Comparison of ENCODE assay signal across 12 mouse cellular contexts in genomic region chr2:166098292-166098933, GRCm38 (mm10). TPM values are rescaled to one million over a fixed set of nuclear protein-coding genes. Genes with fewer than 3 reads are reported as not detected.
DNase-seq lines count a peak whose midpoint lies in the region; ATAC-seq and TF ChIP-seq lines count a peak whose summit lies in the region.
"Had no signal": no experiment of that assay in that cellular context is flagged by ENCODE, and none has a peak within 500 bp of the region (broad histone marks: within the 10 kb centered on the region; RNA-seq: fewer than 3 reads in every experiment).

No protein-coding gene starts in this region.

- H3K4me1 ChIP-seq in heart, embryonic 14.5 days (ENCODE audit: control insufficient read depth in 2 of 2, insufficient read depth in 2 of 2, low read length in 2 of 2): peaks cover 40 to 72% of the 10 kb centered on the region in 2 experiments
- H3K4me1 ChIP-seq in lung, adult 2 months (ENCODE audit: control insufficient read depth, insufficient read depth, low read length): no peaks in the 10 kb centered on the region
- H3K4me1 ChIP-seq in hindbrain, embryonic 11.5 days (replicated peaks; ENCODE audit: control insufficient read depth, insufficient read depth, low read length): no peaks in the 10 kb centered on the region; the same call in 1 of the 2 replicates
- H3K4me1 ChIP-seq in midbrain, embryonic 16.5 days (ENCODE audit: control insufficient read depth, insufficient read depth, low read length): peaks cover 9% of the 10 kb centered on the region

- no peaks in the 10 kb centered on the region for H3K9me3 ChIP-seq in heart, embryonic 14.5 days (ENCODE audit: control insufficient read depth, low read length)
- no peaks in the 10 kb centered on the region for H3K9me3 ChIP-seq in hindbrain, embryonic 11.5 days (ENCODE audit: control insufficient read depth, low read length)
- H3K9me3 ChIP-seq in midbrain, embryonic 16.5 days (replicated peaks; ENCODE audit: control insufficient read depth, low read length, poor library complexity, severe bottlenecking): no peaks in the 10 kb centered on the region
- H3K9me3 ChIP-seq: kidney, embryonic 15.5 days had no signal

- H3K36me3 ChIP-seq in heart, embryonic 14.5 days (ENCODE audit: control insufficient read depth, insufficient read depth, low read length): peaks cover 29% of the 10 kb centered on the region
- no peaks in the 10 kb centered on the region for H3K36me3 ChIP-seq in hindbrain, embryonic 11.5 days (ENCODE audit: control insufficient read depth, insufficient read depth, low read length)
- peaks cover 5% of the 10 kb centered on the region; the same call in 1 of the 2 replicates for H3K36me3 ChIP-seq in midbrain, embryonic 16.5 days (ENCODE audit: control insufficient read depth, insufficient read depth, low read length)

- TF ChIP-seq CTCF in lung, adult 2 months (IDR thresholded peaks at IDR 0.05; ENCODE audit: insufficient read depth, low read length): no peak

- no peak for DNase-seq in heart, adult 8-10 months (ENCODE audit: low spot score)
- peak; percentile 38 for DNase-seq in lung, postnatal 36 days
- DNase-seq in lung, adult 2 months: no peak
- no peak for DNase-seq in hindbrain, embryonic 11.5 days (ENCODE audit: low spot score)
- DNase-seq: cerebellum, postnatal 25 days; thymus, postnatal 4 days had no signal

- H3K27me3 ChIP-seq in heart, embryonic 14.5 days (ENCODE audit: control insufficient read depth, insufficient read depth, low read length): no peaks in the 10 kb centered on the region
- 0 out of 2 replicates have a peak, but pooled peaks cover 2% of the 10 kb centered on the region for H3K27me3 ChIP-seq in hindbrain, embryonic 11.5 days (ENCODE audit: control insufficient read depth, insufficient read depth, low read length)
- no peaks in the 10 kb centered on the region for H3K27me3 ChIP-seq in midbrain, embryonic 16.5 days (ENCODE audit: control insufficient read depth, insufficient read depth, low read depth, low read length)
- H3K27me3 ChIP-seq: kidney, embryonic 15.5 days had no signal

- peak overlapping the region; percentile 2; the same call in 1 of the 2 replicates for H3K9ac ChIP-seq in heart, embryonic 14.5 days (ENCODE audit: low read length)
- no peak overlapping the region for H3K9ac ChIP-seq in hindbrain, embryonic 11.5 days (ENCODE audit: low read depth, low read length)
- H3K9ac ChIP-seq in midbrain, embryonic 16.5 days (ENCODE audit: low read depth, low read length): 0 out of 2 replicates have a peak overlapping the region, but pooled peaks have one; percentile 16
- H3K9ac ChIP-seq: kidney, embryonic 15.5 days; liver, embryonic 14.5 days had no signal

- H3K27ac ChIP-seq in heart, embryonic 14.5 days (replicated peaks in 1 of 2; ENCODE audit: control insufficient read depth in 1 of 2, insufficient read depth in 1 of 2, low read depth in 2 of 2, low read length in 2 of 2): peak overlapping the region; percentile 1 to 30
- H3K27ac ChIP-seq in hindbrain, embryonic 11.5 days (ENCODE audit: low read depth, low read length): 0 out of 2 replicates have a peak overlapping the region, but pooled peaks have one; percentile 20
- H3K27ac ChIP-seq in midbrain, embryonic 16.5 days (ENCODE audit: low read length): peak overlapping the region; percentile 47; the same call in 1 of the 2 replicates
- H3K27ac ChIP-seq: kidney, embryonic 15.5 days; liver, embryonic 14.5 days had no signal

- no peak overlapping the region for H3K4me3 ChIP-seq in heart, embryonic 14.5 days (ENCODE audit: control insufficient read depth in 1 of 2, insufficient read depth in 1 of 2, low read depth in 1 of 2, low read length in 2 of 2)
- H3K4me3 ChIP-seq in lung, adult 2 months (replicated peaks; ENCODE audit: extremely low read depth, low read depth, low read length): no peak overlapping the region
- no peak overlapping the region for H3K4me3 ChIP-seq in hindbrain, embryonic 11.5 days (ENCODE audit: low read depth, low read length)
- no peak overlapping the region for H3K4me3 ChIP-seq in midbrain, embryonic 16.5 days (ENCODE audit: low read depth, low read length)
- H3K4me3 ChIP-seq: kidney, embryonic 15.5 days had no signal

- H3K4me2 ChIP-seq in heart, embryonic 14.5 days (ENCODE audit: low read length): no peak overlapping the region
- H3K4me2 ChIP-seq in hindbrain, embryonic 11.5 days (replicated peaks; ENCODE audit: low read depth, low read length): no peak overlapping the region
- no peak overlapping the region for H3K4me2 ChIP-seq in midbrain, embryonic 16.5 days (ENCODE audit: low read length)
- H3K4me2 ChIP-seq: kidney, embryonic 15.5 days had no signal

- no peak for ATAC-seq in heart, embryonic 14.5 days (ENCODE audit: insufficient number of reproducible peaks, insufficient read depth, low FRiP score, low read depth)
- no peak for ATAC-seq in hindbrain, embryonic 11.5 days (ENCODE audit: low FRiP score)
- ATAC-seq in midbrain, embryonic 16.5 days: no peak; the same call in 1 of the 2 replicates
- no peak for ATAC-seq in CD4-positive, CD25-positive, alpha-beta regulatory T cell, adult 4 months
- ATAC-seq in erythroblast, adult 5-6 weeks (replicated peaks; ENCODE audit: low FRiP score, poor library complexity, severe bottlenecking): no peak

- 42% methylated on average over 15 of the region's 15 CpGs for WGBS in heart, embryonic 14.5 days
- WGBS in lung, adult 2 months: 66% methylated on average over 15 of the region's 15 CpGs
- WGBS in hindbrain, embryonic 11.5 days: 76% methylated on average over 15 of the region's 15 CpGs
- 69% methylated on average over 15 of the region's 15 CpGs for WGBS in midbrain, embryonic 16.5 days

- no peak for TF ChIP-seq POLR2A in lung, adult 2 months (IDR thresholded peaks at IDR 0.05; ENCODE audit: borderline replicate concordance, extremely low read depth, low read depth, low read length)

RNA-seq across cellular contexts. Expression of gene Sulf2, which starts 57.0 kb away (rescaled TPM):
- 106 and 115 TPM in 2 replicates for polyA plus RNA-seq in heart, embryonic 14.5 days (2014; fragmentation: Nextera tagmentation; extraction: Ambion mirVana)
- total RNA-seq in heart, adult 8-10 months (2022): 10 to 100 TPM; 35.9 to 47.8 (median 41.1) TPM
- 37.6 and 44.2 TPM in 2 replicates for polyA plus RNA-seq in lung, adult 2 months (2012; rRNA removed)
- 104 and 115 TPM in 2 replicates for polyA plus RNA-seq in hindbrain, embryonic 11.5 days (2014; fragmentation: Nextera tagmentation; extraction: Ambion mirVana)
- 88.1 and 94.5 TPM in 2 replicates for polyA plus RNA-seq in midbrain, embryonic 16.5 days (2015; fragmentation: Nextera tagmentation; extraction: Ambion mirVana)
- polyA plus RNA-seq in CD4-positive, CD25-positive, alpha-beta regulatory T cell, adult 4 months (2017; shearing (Covaris generic)): 1 to 10 TPM; 2.5 to 5.6 TPM
- total RNA-seq in erythroblast, adult 5-6 weeks (2015; ENCODE audit: low replicate concordance): 2.5 and 5.4 TPM in 2 replicates
- total RNA-seq in erythroblast, adult 5-6 weeks (2017; ENCODE audit: low replicate concordance): 1.1 and 6.0 TPM in 2 replicates
